Mouse (Mus musculus) embryonic facial prominence, embryonic 11.5 days (tissue): Measurements from ENCODE around the gene Tmprss11e. TPM values are rescaled to one million over a fixed set of nuclear protein-coding genes. Genes with fewer than 3 reads are reported as not detected.

ENCODE experiments used
- ATAC-seq: fragments of 200-750 bp; cut with Nextera tagmentation; replicated peaks from 2 replicates; pipeline ENCODE4 v1.8.0; 2017; ENCODE audit warnings: low read depth; ENCODE audit not compliant: insufficient number of reproducible peaks, low FRiP score, low TSS enrichment
- DNase-seq: peaks from one replicate; pipeline ENCODE4 v3.0.0-alpha.2; 2015; ENCODE audit warnings: low spot score
- H3K27ac ChIP-seq: fragments of 300-500 bp; sonication (generic); replicated peaks from 2 replicates; pipeline ENCODE4 v1.5.1; 2014; ENCODE audit warnings: mild to moderate bottlenecking, low read depth, low read length, control low read depth
- H3K27me3 ChIP-seq: fragments of 300-500 bp; sonication (generic); 2 replicates; pipeline ENCODE4 v1.6.1; 2014; ENCODE audit warnings: mild to moderate bottlenecking, low read length, moderate library complexity, mixed read lengths; ENCODE audit not compliant: control insufficient read depth, insufficient read depth
- H3K36me3 ChIP-seq: fragments of 300-500 bp; sonication (generic); replicated peaks from 2 replicates; pipeline ENCODE4 v1.6.1; 2014; ENCODE audit warnings: low read depth, mild to moderate bottlenecking, low read length, moderate library complexity, mixed read lengths; ENCODE audit not compliant: control insufficient read depth, insufficient read depth
- H3K4me1 ChIP-seq: fragments of 300-500 bp; sonication (generic); 2 replicates; pipeline ENCODE4 v1.6.1; 2014; ENCODE audit warnings: low read length, mixed read lengths; ENCODE audit not compliant: control insufficient read depth, insufficient read depth
- H3K4me2 ChIP-seq: fragments of 300-500 bp; sonication (generic); 2 replicates; pipeline ENCODE4 v1.6.1; 2014; ENCODE audit warnings: low read depth, mild to moderate bottlenecking, control low read depth, low read length, moderate library complexity
- H3K4me3 ChIP-seq: fragments of 300-500 bp; sonication (generic); 2 replicates; pipeline ENCODE4 v1.5.1; 2014; ENCODE audit warnings: low read depth, low read length, control low read depth
- H3K9ac ChIP-seq: fragments of 300-500 bp; sonication (generic); replicated peaks from 2 replicates; pipeline ENCODE4 v1.6.1; 2014; ENCODE audit warnings: mild to moderate bottlenecking, control low read depth, low read length
- H3K9me3 ChIP-seq: fragments of 300-500 bp; sonication (generic); replicated peaks from 2 replicates; pipeline ENCODE4 v1.6.1; 2016; ENCODE audit warnings: mild to moderate bottlenecking, low read length, inconsistent platforms, mixed read lengths; ENCODE audit not compliant: control insufficient read depth
- WGBS: fragments of 180-500 bp; shearing (Covaris S2); extraction: QIAGEN DNeasy Blood & Tissue Kit; methylation state at CpG from one replicate; pipeline ENCODE4 v1.1.7; 2014; 5-methylcytosine and 5-hydroxymethylcytosine counted together
- polyA plus RNA-seq: library from polyadenylated mRNA; unstranded; fragments of >200 nt; fragmentation: Nextera tagmentation; extraction: Ambion mirVana; gene quantifications from 2 replicates; pipeline ENCODE4 v1.2.1, GENCODE M21; 2014

The Tmprss11e gene
- polyA plus RNA-seq: not detected in 2 replicates

DNA sequence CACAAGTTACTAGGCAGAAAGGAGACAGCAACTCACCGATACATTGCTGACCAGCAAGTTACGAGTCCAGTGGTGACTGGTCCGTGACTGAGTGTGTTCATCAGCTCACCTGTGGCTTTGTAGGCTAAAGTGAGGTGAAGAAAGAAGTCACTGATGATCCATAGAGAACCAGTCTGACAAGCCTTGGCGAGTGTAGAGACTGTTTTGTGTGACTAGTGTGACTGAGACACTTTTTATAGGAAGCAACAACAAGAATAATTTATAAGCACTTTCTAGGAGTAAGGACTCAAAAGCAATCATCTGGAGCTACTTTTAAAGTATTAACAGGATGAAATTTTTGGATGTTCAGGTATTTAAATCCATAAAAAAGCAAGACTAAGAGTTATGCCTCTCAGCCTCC is at the start of gene Tmprss11e:
Gene Tmprss11e, minus strand, starts transcription at position 101 of the 400 bp plus-strand sequence.
- WGBS: 88% methylated on average over 4 of the region's 4 CpGs
- no peaks in the 10 kb centered on the region for H3K36me3 ChIP-seq
- H3K9ac ChIP-seq: no peak within 1 kb of the TSS
- H3K27ac ChIP-seq: no peak within 1 kb of the TSS
- H3K27me3 ChIP-seq: no peaks in the 10 kb centered on the region
- ATAC-seq: no peak
- no peaks in the 10 kb centered on the region for H3K9me3 ChIP-seq
- DNase-seq: no peak
- H3K4me3 ChIP-seq: no peak within 1 kb of the TSS
- no peak within 1 kb of the TSS for H3K4me2 ChIP-seq
- no peaks in the 10 kb centered on the region for H3K4me1 ChIP-seq

DNA sequence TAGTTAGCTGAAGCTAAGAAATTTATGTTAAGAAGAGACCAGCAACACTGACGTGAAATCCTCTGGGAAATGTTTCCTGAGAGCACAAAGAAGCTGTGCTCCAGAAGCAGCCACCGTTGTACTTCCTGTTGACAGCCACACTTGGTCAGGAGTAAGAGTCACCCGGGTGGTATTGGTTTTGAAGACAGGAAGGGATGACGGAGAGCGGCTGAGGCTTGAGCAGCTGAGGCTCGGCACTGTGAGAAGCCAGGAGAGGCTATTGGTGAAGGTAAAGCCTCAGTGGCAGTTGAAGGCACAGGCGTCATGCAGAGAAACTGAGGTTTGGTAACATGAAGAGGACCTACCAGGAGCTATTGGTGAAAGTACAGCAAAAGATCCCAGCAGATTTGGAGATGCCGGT is 47.2 kb upstream of the Tmprss11e start:
- H3K4me3 ChIP-seq: no peak overlapping the region
- ATAC-seq (no peak), DNase-seq (no peak)
- H3K4me1 ChIP-seq: no peaks in the 10 kb centered on the region
- no peaks in the 10 kb centered on the region for H3K9me3 ChIP-seq
- no peaks in the 10 kb centered on the region for H3K27me3 ChIP-seq
- no peak overlapping the region for H3K9ac ChIP-seq
- 69% methylated on average over 8 of the region's 8 CpGs for WGBS
- H3K27ac ChIP-seq: no peak overlapping the region
- no peaks in the 10 kb centered on the region for H3K36me3 ChIP-seq
- H3K4me2 ChIP-seq: no peak overlapping the region

DNA sequence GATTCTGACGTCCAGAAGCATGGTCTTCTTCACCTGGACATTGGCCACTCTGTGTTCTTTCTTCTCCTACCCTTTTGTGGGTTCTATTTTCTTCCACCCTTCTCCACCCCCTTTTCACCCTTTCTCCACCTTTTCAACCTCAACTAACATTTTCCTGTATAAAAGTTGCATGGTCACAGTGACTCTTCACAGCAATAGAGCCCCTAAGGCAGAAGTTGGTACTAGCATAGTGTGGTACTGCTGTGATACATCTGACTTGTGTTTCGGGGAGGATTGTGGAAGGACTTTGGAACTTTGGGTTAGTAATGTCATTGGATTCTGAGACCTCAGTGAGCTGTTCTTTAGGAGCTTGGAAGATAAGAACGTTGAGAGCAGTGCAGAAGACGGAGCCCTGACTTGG is 46.6 kb upstream of the Tmprss11e start:
- Histone ChIP-seq H3K27ac (no peak overlapping the region), H3K4me3 (no peak overlapping the region), H3K4me1 (no peaks in the 10 kb centered on the region), H3K9ac (no peak overlapping the region), H3K9me3 (no peaks in the 10 kb centered on the region), H3K4me2 (no peak overlapping the region), H3K27me3 (no peaks in the 10 kb centered on the region), H3K36me3 (no peaks in the 10 kb centered on the region)
- ATAC-seq (no peak), DNase-seq (no peak)
- 71% methylated on average over 4 of the region's 4 CpGs for WGBS

DNA sequence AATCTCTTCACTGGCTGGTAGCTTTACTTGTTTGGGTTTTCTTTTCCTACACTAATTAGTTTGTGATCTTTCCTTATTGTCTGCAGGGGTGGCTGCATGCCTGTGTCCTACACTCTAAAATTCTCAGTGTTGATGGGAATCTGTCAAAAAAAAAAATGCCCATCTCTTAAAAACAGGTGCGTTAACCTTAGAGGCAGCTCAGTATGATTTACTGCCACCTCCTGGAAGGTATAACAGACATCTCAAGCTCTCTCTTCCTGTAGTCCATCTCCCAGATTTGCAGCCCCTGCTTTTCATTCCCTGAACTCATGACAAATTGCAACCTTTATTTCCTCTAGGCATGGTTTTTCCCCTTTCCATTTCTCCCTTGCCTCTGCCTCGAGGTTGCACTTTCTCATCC is 44.3 kb upstream of the Tmprss11e start:
- 74% methylated on average over 2 of the region's 2 CpGs for WGBS
- ATAC-seq (no peak), DNase-seq (no peak)
- Histone ChIP-seq H3K9ac (no peak overlapping the region), H3K4me3 (no peak overlapping the region), H3K27ac (no peak overlapping the region), H3K36me3 (no peaks in the 10 kb centered on the region), H3K4me1 (no peaks in the 10 kb centered on the region), H3K27me3 (no peaks in the 10 kb centered on the region), H3K9me3 (no peaks in the 10 kb centered on the region), H3K4me2 (no peak overlapping the region)

DNA sequence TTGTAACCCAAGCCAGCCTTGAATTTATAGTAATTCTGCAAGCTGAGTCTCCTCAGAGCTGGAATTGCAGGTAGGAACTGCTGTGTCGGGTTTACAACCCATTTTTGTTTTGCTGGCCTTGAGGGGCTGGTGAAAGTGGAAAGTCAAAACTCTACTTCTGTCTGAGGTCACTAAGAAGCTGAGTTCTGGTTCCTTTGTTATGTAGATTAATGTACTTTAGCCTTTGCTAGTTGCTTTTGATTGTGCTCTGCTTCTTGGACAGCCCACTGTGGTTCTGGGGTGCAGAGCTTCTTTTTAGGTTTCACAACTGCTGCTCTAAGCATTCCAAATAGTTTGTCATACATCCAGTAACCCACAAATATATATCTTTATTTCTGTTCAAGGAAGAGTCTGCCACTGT is 41.2 kb upstream of the Tmprss11e start:
- WGBS: 56% methylated on average over 1 of the region's 1 CpGs

GRCm38 (mm10) chr5:86784205-86784604 is 38.6 kb upstream of the Tmprss11e start:
- H3K27ac ChIP-seq: no peak overlapping the region
- WGBS: 67% methylated on average over 1 of the region's 1 CpGs
- no peak for DNase-seq

More for the DNA sequence above, 41.2 kb upstream of the Tmprss11e start:
- H3K27me3 ChIP-seq: no peaks in the 10 kb centered on the region
- H3K9ac ChIP-seq: no peak overlapping the region
- DNase-seq (no peak), ATAC-seq (no peak)
- no peaks in the 10 kb centered on the region for H3K4me1 ChIP-seq
- H3K4me3 ChIP-seq: no peak overlapping the region
- H3K4me2 ChIP-seq: no peak overlapping the region
- H3K9me3 ChIP-seq: no peaks in the 10 kb centered on the region
- no peaks in the 10 kb centered on the region for H3K36me3 ChIP-seq
- no peak overlapping the region for H3K27ac ChIP-seq

GRCm38 (mm10) chr5:86783059-86783458 is 37.4 kb upstream of the Tmprss11e start:
- no peak for ATAC-seq
- no peaks in the 10 kb centered on the region for H3K27me3 ChIP-seq
- H3K9ac ChIP-seq: no peak overlapping the region
- no peaks in the 10 kb centered on the region for H3K9me3 ChIP-seq
- H3K4me3 ChIP-seq: no peak overlapping the region
- WGBS: 58% methylated on average over 8 of the region's 8 CpGs
- H3K36me3 ChIP-seq: no peaks in the 10 kb centered on the region
- no peaks in the 10 kb centered on the region for H3K4me1 ChIP-seq
- peak; percentile 38 for DNase-seq
- H3K4me2 ChIP-seq: no peak overlapping the region
- no peak overlapping the region for H3K27ac ChIP-seq

More at GRCm38 (mm10) chr5:86784205-86784604, 38.6 kb upstream of the Tmprss11e start:
- Histone ChIP-seq H3K4me2 (no peak overlapping the region), H3K4me1 (no peaks in the 10 kb centered on the region), H3K36me3 (no peaks in the 10 kb centered on the region), H3K9ac (no peak overlapping the region), H3K27me3 (no peaks in the 10 kb centered on the region), H3K4me3 (no peak overlapping the region), H3K9me3 (no peaks in the 10 kb centered on the region)
- no peak for ATAC-seq

GRCm38 (mm10) chr5:86778471-86778870 is 32.9 kb upstream of the Tmprss11e start:
- no peaks in the 10 kb centered on the region for H3K9me3 ChIP-seq

More at GRCm38 (mm10) chr5:86778471-86778870, 32.9 kb upstream of the Tmprss11e start:
- Histone ChIP-seq H3K27me3 (no peaks in the 10 kb centered on the region), H3K4me1 (no peaks in the 10 kb centered on the region), H3K27ac (no peak overlapping the region), H3K36me3 (no peaks in the 10 kb centered on the region), H3K4me3 (no peak overlapping the region), H3K4me2 (no peak overlapping the region), H3K9ac (no peak overlapping the region)
- DNase-seq (no peak), ATAC-seq (no peak)
- WGBS: 90% methylated on average over 1 of the region's 1 CpGs
